Mouse (Mus musculus): Measurements from ENCODE around the gene Peg3.
"Not testable (repeated sequence)": the region's sequence is repeated elsewhere in the genome, so short reads cannot be mapped to it uniquely, and the experiment has no call there.

Gene Peg3

GRCm38 (mm10) chr7:6730241-6730640, at the start of gene Peg3, which contains the start of gene Usp29:
Gene Peg3, minus strand, starts transcription at chr7:6730431.
Gene Usp29, plus strand, starts transcription at chr7:6730578.
- DNase-seq (ENCODE audit: low spot score) = peak; percentile 51

- DNase-seq (ENCODE audit: low spot score) = no peak
These were observed 48.9 kb upstream of the Peg3 start for GRCm38 (mm10) chr7:6779172-6779571.

- no peak for DNase-seq (ENCODE audit: low spot score)
These were observed 47.5 kb upstream of the Peg3 start for GRCm38 (mm10) chr7:6777689-6778088.

GRCm38 (mm10) chr7:6777107-6777506, 46.9 kb upstream of the Peg3 start:
- DNase-seq (ENCODE audit: low spot score) = no peak

- no peak for DNase-seq (ENCODE audit: low spot score)
These were observed 46.3 kb upstream of the Peg3 start for GRCm38 (mm10) chr7:6776314-6777059.

- not testable (repeated sequence) for DNase-seq (ENCODE audit: low spot score)
These were observed 43.7 kb upstream of the Peg3 start for GRCm38 (mm10) chr7:6773865-6774413.

- no peak for DNase-seq (ENCODE audit: low spot score)
These were observed 40.1 kb upstream of the Peg3 start for GRCm38 (mm10) chr7:6770286-6770685.

GRCm38 (mm10) chr7:6765240-6765639, 35.0 kb upstream of the Peg3 start:
- DNase-seq (ENCODE audit: low spot score) = no peak

GRCm38 (mm10) chr7:6760170-6760569, 29.9 kb upstream of the Peg3 start:
- DNase-seq (ENCODE audit: low spot score) = no peak

- no peak for DNase-seq (ENCODE audit: low spot score)
These were observed 29.5 kb upstream of the Peg3 start for GRCm38 (mm10) chr7:6759698-6760097.

- DNase-seq (ENCODE audit: low spot score) = no peak
These were observed 26.6 kb upstream of the Peg3 start for GRCm38 (mm10) chr7:6756777-6757291.

GRCm38 (mm10) chr7:6753440-6753839, 23.2 kb upstream of the Peg3 start:
- no peak for DNase-seq (ENCODE audit: low spot score)

GRCm38 (mm10) chr7:6749196-6749595, 19.0 kb upstream of the Peg3 start:
- DNase-seq (ENCODE audit: low spot score) = no peak

- no peak for DNase-seq (ENCODE audit: low spot score)
These were observed 14.2 kb upstream of the Peg3 start for GRCm38 (mm10) chr7:6744281-6744904.

- DNase-seq (ENCODE audit: low spot score) = no peak
These were observed 5.8 kb upstream of the Peg3 start for GRCm38 (mm10) chr7:6736060-6736459.

- DNase-seq (ENCODE audit: low spot score) = no peak
These were observed 1.7 kb upstream of the Peg3 start for GRCm38 (mm10) chr7:6731930-6732329.

- DNase-seq (ENCODE audit: low spot score) = no peak
These were observed 1.1 kb upstream of the Peg3 start for GRCm38 (mm10) chr7:6731373-6731772.

GRCm38 (mm10) chr7:6730801-6731200, 570 bp upstream of the Peg3 start:
- no peak for DNase-seq (ENCODE audit: low spot score)

GRCm38 (mm10) chr7:6729061-6729817, 992 bp downstream of the Peg3 start:
- peak; percentile 81 for DNase-seq (ENCODE audit: low spot score)

- DNase-seq (ENCODE audit: low spot score) = peak; percentile 79
These were observed 1.8 kb downstream of the Peg3 start for GRCm38 (mm10) chr7:6728263-6728931.

GRCm38 (mm10) chr7:6727351-6728121, 2.7 kb downstream of the Peg3 start:
- peak; percentile 52 for DNase-seq (ENCODE audit: low spot score)

Data from c-Kit-positive CD71-positive TER-119-positive erythroid progenitor cells, embryonic 14.5 days (primary cell).